Mouse (Mus musculus) liver, embryonic 14.5 days (tissue): ENCODE measurements around the gene Kif6. TPM values are rescaled to one million over a fixed set of nuclear protein-coding genes. Genes with fewer than 3 reads are reported as not detected.

Experiments
- ATAC-seq: fragments of 200-750 bp; cut with Nextera tagmentation; 2 replicates; pipeline ENCODE4 v1.8.0; 2017; ENCODE audit warnings: moderate number of reproducible peaks, mild to moderate bottlenecking, moderate library complexity; ENCODE audit not compliant: insufficient read depth
- DNase-seq, 3 experiments: peaks; one replicate each; pipeline ENCODE4 v3.0.0-alpha.2; 2012 to 2013; ENCODE audit warnings: low read depth in 3 of 3, low spot score in 3 of 3
- H3K27ac ChIP-seq: fragments of 300-500 bp; sonication (generic); 2 replicates; pipeline ENCODE4 v1.5.1; 2014; ENCODE audit warnings: moderate library complexity, mild to moderate bottlenecking, control low read depth, inconsistent platforms
- H3K27me3 ChIP-seq: fragments of 300-500 bp; sonication (generic); 2 replicates; pipeline ENCODE4 v1.6.1; 2014; ENCODE audit warnings: mild to moderate bottlenecking, low read length, moderate library complexity; ENCODE audit not compliant: control insufficient read depth, insufficient read depth
- H3K36me3 ChIP-seq: fragments of 300-500 bp; sonication (generic); replicated peaks from 2 replicates; pipeline ENCODE4 v1.6.1; 2014; ENCODE audit warnings: low read depth; ENCODE audit not compliant: control insufficient read depth, insufficient read depth
- H3K4me1 ChIP-seq, 2 experiments: fragments of 200-500 bp in 1 of 2; fragments of 300-500 bp in 1 of 2; sonication (generic) in 1 of 2; replicated peaks; 2 replicates each; pipeline ENCODE4 v1.6.1; 2012 to 2014; ENCODE audit warnings: antibody characterized with exemption in 1 of 2, inconsistent platforms in 1 of 2, low read length in 1 of 2; ENCODE audit not compliant: control insufficient read depth in 2 of 2, insufficient read depth in 2 of 2
- H3K4me2 ChIP-seq: fragments of 300-500 bp; sonication (generic); 2 replicates; pipeline ENCODE4 v1.6.1; 2014; ENCODE audit warnings: low read depth, mild to moderate bottlenecking, control low read depth, moderate library complexity
- H3K4me3 ChIP-seq, 2 experiments: fragments of 200-500 bp in 1 of 2; fragments of 300-500 bp in 1 of 2; sonication (generic) in 1 of 2; 2 replicates each; pipeline ENCODE4 v1.5.1; 2012 to 2014; ENCODE audit warnings: low read depth in 2 of 2, low read length in 2 of 2, mild to moderate bottlenecking in 2 of 2, control low read depth in 1 of 2, inconsistent platforms in 1 of 2, moderate library complexity in 1 of 2; ENCODE audit not compliant: insufficient read depth in 1 of 2
- H3K9ac ChIP-seq: fragments of 300-500 bp; sonication (generic); replicated peaks from 2 replicates; pipeline ENCODE4 v1.6.1; 2014; ENCODE audit warnings: mild to moderate bottlenecking, control low read depth, moderate library complexity
- H3K9me3 ChIP-seq: fragments of 300-500 bp; sonication (generic); 2 replicates; pipeline ENCODE4 v1.6.1; 2016; ENCODE audit warnings: low read length, mixed read lengths; ENCODE audit not compliant: control insufficient read depth
- CTCF ChIP-seq: IDR thresholded peaks from 2 replicates; pipeline ENCODE4 v1.5.1; 2016; ENCODE audit warnings: antibody characterized with exemption, low read depth, control low read depth
- EP300 ChIP-seq: IDR thresholded peaks from 2 replicates; pipeline ENCODE4 v1.6.1; 2016; ENCODE audit warnings: antibody characterized with exemption, low read depth
- WGBS: fragments of 180-500 bp; shearing (Covaris S2); extraction: QIAGEN DNeasy Blood & Tissue Kit; methylation state at CpG from one replicate; pipeline ENCODE4 v1.1.7; 2014; ENCODE audit not compliant: insufficient replicate concordance; 5-methylcytosine and 5-hydroxymethylcytosine counted together
- polyA plus RNA-seq, 2 experiments: library from polyadenylated mRNA; depleted of rRNA in 1 of 2; stranded (reverse) in 1 of 2; unstranded in 1 of 2; fragments of >200 nt; fragmentation: Nextera tagmentation in 1 of 2; extraction: Ambion mirVana in 1 of 2; gene quantifications; 2 replicates each; pipeline versions ENCODE4 v1.2.1 to v1.2.3; 2012 to 2014

Kif6 gene
- polyA plus RNA-seq, 2 experiments, result 0.06 TPM; not detected in 1

GRCm38 (mm10) chr17:49690607-49691454 is 75.9 kb downstream of the Kif6 start:
- H3K4me2 ChIP-seq, result no peak overlapping the region
- H3K36me3 ChIP-seq, result no peaks in the 10 kb centered on the region
- DNase-seq (no peak), ATAC-seq (no peak)
- TF ChIP-seq EP300 (no peak), CTCF (no peak)
- 56% methylated on average over 10 of the region's 10 CpGs for WGBS
- H3K27ac ChIP-seq, result no peak overlapping the region
- H3K4me1 ChIP-seq, result no peaks in the 10 kb centered on the region
- no peaks in the 10 kb centered on the region for H3K27me3 ChIP-seq
- H3K4me3 ChIP-seq, result no peak overlapping the region
- H3K9me3 ChIP-seq, result no peaks in the 10 kb centered on the region
- no peak overlapping the region for H3K9ac ChIP-seq

GRCm38 (mm10) chr17:49691455-49691805 is 76.5 kb downstream of the Kif6 start:
- no peaks in the 10 kb centered on the region for H3K4me1 ChIP-seq
- H3K27ac ChIP-seq, result no peak overlapping the region
- H3K4me2 ChIP-seq, result no peak overlapping the region
- TF ChIP-seq EP300 (no peak), CTCF (no peak)
- no peak overlapping the region for H3K9ac ChIP-seq
- H3K27me3 ChIP-seq, result no peaks in the 10 kb centered on the region
- ATAC-seq (no peak), DNase-seq (no peak)
- 61% methylated on average over 9 of the region's 9 CpGs for WGBS
- H3K36me3 ChIP-seq, result no peaks in the 10 kb centered on the region
- H3K9me3 ChIP-seq, result no peaks in the 10 kb centered on the region
- H3K4me3 ChIP-seq, result no peak overlapping the region

GRCm38 (mm10) chr17:49693206-49693605 is 78.3 kb downstream of the Kif6 start:
- Histone ChIP-seq H3K4me3 (no peak overlapping the region), H3K36me3 (no peaks in the 10 kb centered on the region), H3K4me2 (no peak overlapping the region), H3K27me3 (no peaks in the 10 kb centered on the region), H3K9me3 (no peaks in the 10 kb centered on the region), H3K9ac (no peak overlapping the region), H3K27ac (no peak overlapping the region), H3K4me1 (no peaks in the 10 kb centered on the region)
- TF ChIP-seq EP300, result no peak
- TF ChIP-seq CTCF, result no peak
- WGBS, result 61% methylated on average over 5 of the region's 5 CpGs
- DNase-seq, result no peak
- no peak for ATAC-seq

- H3K9ac ChIP-seq, result no peak overlapping the region
- DNase-seq, result no peak
- no peaks in the 10 kb centered on the region for H3K4me1 ChIP-seq
- no peaks in the 10 kb centered on the region for H3K9me3 ChIP-seq
- H3K27ac ChIP-seq, result no peak overlapping the region
- WGBS, result 64% methylated on average over 5 of the region's 5 CpGs
- no peak overlapping the region for H3K4me2 ChIP-seq
- TF ChIP-seq CTCF (no peak), EP300 (no peak)
- no peak for ATAC-seq
- H3K27me3 ChIP-seq, result no peaks in the 10 kb centered on the region
- H3K36me3 ChIP-seq, result no peaks in the 10 kb centered on the region
- no peak overlapping the region for H3K4me3 ChIP-seq
Observed at GRCm38 (mm10) chr17:49697220-49697619, 82.3 kb downstream of the Kif6 start.

- WGBS, result 57% methylated on average over 12 of the region's 12 CpGs
- ATAC-seq, result no peak
- H3K4me2 ChIP-seq, result no peak overlapping the region
- H3K27me3 ChIP-seq, result no peaks in the 10 kb centered on the region
- no peaks in the 10 kb centered on the region for H3K4me1 ChIP-seq
- no peak overlapping the region for H3K9ac ChIP-seq
- no peaks in the 10 kb centered on the region for H3K9me3 ChIP-seq
- no peak for TF ChIP-seq EP300
- TF ChIP-seq CTCF, result no peak
- no peak overlapping the region for H3K27ac ChIP-seq
- DNase-seq, result no peak
- no peak overlapping the region for H3K4me3 ChIP-seq
- no peaks in the 10 kb centered on the region for H3K36me3 ChIP-seq
Observed at GRCm38 (mm10) chr17:49703492-49704249, 88.7 kb downstream of the Kif6 start.
